Mouse (Mus musculus): ENCODE measurements around the gene Prkn.
"Not testable (repeated sequence)": the region's sequence is repeated elsewhere in the genome, so short reads cannot be mapped to it uniquely, and the experiment has no call there.

The Prkn gene

GRCm38 (mm10) chr17:11972969-11973787 is 1133.0 kb downstream of the Prkn start:
- in situ Hi-C loops (cut with MboI, MseI) = no loop called here

- in situ Hi-C loops (cut with MboI, MseI) = no loop called here
These were observed 1135.0 kb downstream of the Prkn start for GRCm38 (mm10) chr17:11975062-11975607.

GRCm38 (mm10) chr17:11978260-11978821 is 1138.2 kb downstream of the Prkn start:
- in situ Hi-C loops (cut with MboI, MseI) = no loop called here

GRCm38 (mm10) chr17:11981666-11982065 is 1141.5 kb downstream of the Prkn start:
- in situ Hi-C loops (cut with MboI, MseI) = no loop called here

GRCm38 (mm10) chr17:11988110-11988837 is 1148.1 kb downstream of the Prkn start:
- in situ Hi-C loops (cut with MboI, MseI) = no loop called here

GRCm38 (mm10) chr17:11989296-11989695 is 1149.1 kb downstream of the Prkn start:
- in situ Hi-C loops (cut with MboI, MseI) = no loop called here

GRCm38 (mm10) chr17:11990386-11991087 is 1150.4 kb downstream of the Prkn start:
- in situ Hi-C loops (cut with MboI, MseI) = no loop called here

GRCm38 (mm10) chr17:11993249-11993648 is 1153.1 kb downstream of the Prkn start:
- in situ Hi-C loops (cut with MboI, MseI) = no loop called here

GRCm38 (mm10) chr17:11994252-11994651 is 1154.1 kb downstream of the Prkn start:
- in situ Hi-C loops (cut with MboI, MseI) = no loop called here

GRCm38 (mm10) chr17:11994754-11995153 is 1154.6 kb downstream of the Prkn start:
- in situ Hi-C loops (cut with MboI, MseI) = not testable (repeated sequence)

GRCm38 (mm10) chr17:11995522-11995921 is 1155.3 kb downstream of the Prkn start:
- in situ Hi-C loops (cut with MboI, MseI) = no loop called here

GRCm38 (mm10) chr17:11996311-11996710 is 1156.1 kb downstream of the Prkn start:
- in situ Hi-C loops (cut with MboI, MseI) = no loop called here

- in situ Hi-C loops (cut with MboI, MseI) = no loop called here
These were observed 1160.1 kb downstream of the Prkn start for GRCm38 (mm10) chr17:12000285-12000684.

GRCm38 (mm10) chr17:12021326-12021725 is 1181.1 kb downstream of the Prkn start:
- in situ Hi-C loops (cut with MboI, MseI) = no loop called here

- in situ Hi-C loops (cut with MboI, MseI) = no loop called here
These were observed 1189.2 kb downstream of the Prkn start for GRCm38 (mm10) chr17:12029362-12029761.

- in situ Hi-C loops (cut with MboI, MseI) = no loop called here
These were observed 1189.8 kb downstream of the Prkn start for GRCm38 (mm10) chr17:12029921-12030461.

- in situ Hi-C loops (cut with MboI, MseI) = no loop called here
These were observed 1190.5 kb downstream of the Prkn start for GRCm38 (mm10) chr17:12030556-12031160.

- in situ Hi-C loops (cut with MboI, MseI) = no loop called here
These were observed 1191.2 kb downstream of the Prkn start for GRCm38 (mm10) chr17:12031203-12031942.

- in situ Hi-C loops (cut with MboI, MseI) = no loop called here
These were observed 1192.0 kb downstream of the Prkn start for GRCm38 (mm10) chr17:12032014-12032791.
